Mouse (Mus musculus): ENCODE results near the gene Tmtc2.

Gene Tmtc2

GRCm38 (mm10) chr10:105292961-105293360 is 281.3 kb downstream of the Tmtc2 start:
- no peak for DNase-seq (ENCODE audit: low spot score in 2 of 2)

- DNase-seq (ENCODE audit: low spot score in 2 of 2) = no peak
Measured at GRCm38 (mm10) chr10:105288472-105288871, 285.8 kb downstream of the Tmtc2 start.

DNA sequence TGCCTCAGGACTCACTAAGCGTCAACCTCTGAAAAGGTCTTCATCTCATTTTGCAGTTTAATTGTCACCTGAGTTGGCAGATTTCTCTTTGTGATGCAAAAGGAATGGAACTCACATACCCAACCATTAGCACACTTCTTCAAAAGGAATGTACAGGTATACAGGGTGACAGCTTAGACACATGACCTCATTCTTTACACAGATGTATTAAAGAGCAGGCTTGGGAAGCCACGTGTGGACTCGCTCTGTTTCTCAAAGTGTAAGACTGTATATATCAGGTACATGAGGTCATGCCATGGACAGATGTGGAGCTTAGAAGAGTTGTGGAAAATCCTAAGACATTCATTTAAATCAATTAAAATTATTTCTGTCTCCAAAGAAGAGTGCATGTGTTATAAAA is 286.7 kb downstream of the Tmtc2 start:
- DNase-seq (ENCODE audit: low spot score in 2 of 2) = no peak

DNA sequence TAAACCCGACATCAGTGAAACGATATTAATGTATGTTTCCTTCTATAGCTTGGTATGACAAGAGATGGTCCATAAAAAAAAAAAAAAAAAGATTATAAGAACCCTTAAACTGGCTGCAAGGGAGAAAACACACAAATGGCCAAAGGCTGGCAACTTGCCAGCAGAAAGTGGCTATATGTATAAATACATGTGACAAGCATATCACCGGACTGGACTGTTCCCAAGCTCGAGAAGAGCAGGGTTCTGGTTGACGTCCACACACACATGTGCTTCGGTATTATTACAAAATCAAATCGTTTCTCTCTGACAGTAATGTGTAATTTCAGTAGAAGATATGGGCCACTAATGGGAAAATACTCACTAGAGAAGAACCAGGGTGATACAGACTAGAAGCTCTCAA is 287.2 kb downstream of the Tmtc2 start:
- no peak for DNase-seq (ENCODE audit: low spot score in 2 of 2)

DNA sequence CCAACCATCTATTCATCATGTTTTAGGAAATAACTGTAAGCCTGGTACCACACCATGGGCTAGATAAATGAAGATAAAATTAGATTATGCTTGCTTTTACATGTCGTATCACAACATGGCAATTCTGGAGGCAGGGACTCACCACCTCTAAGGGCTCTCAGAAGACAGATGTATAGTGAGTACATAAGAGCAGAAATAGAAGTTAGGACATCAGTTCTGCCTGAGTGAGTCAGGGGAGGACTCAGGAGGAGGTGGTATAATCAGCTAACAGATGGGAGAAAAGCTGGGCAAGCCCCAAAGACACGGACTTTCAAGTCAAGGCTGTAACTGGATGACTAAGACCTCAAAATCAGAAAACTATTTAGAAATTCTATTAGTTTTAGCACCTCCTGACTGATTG is 288.0 kb downstream of the Tmtc2 start:
- no peak for DNase-seq (ENCODE audit: low spot score in 2 of 2)

DNA sequence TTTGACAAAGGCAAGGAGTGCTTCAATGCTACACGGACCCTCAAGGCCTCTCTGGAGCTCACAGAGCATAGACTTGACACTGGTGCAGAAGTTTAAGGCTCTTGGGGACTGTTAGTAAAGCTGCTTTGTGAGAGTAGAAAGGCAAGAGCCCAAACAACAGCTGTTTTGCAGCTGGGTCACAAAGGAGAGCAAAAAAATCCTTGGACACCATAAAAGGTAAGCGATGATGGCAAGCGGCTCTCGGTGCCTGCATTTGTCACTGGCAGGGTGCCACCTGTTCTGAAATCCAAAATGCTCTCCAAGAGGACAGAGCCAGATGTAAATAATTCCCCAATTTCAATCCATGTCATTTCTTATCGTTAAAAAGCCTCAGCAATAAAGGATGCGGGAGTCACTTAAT is 290.1 kb downstream of the Tmtc2 start:
- DNase-seq (ENCODE audit: low spot score in 2 of 2) = peak; percentile 6 to 16

GRCm38 (mm10) chr10:105280933-105281332 is 293.3 kb downstream of the Tmtc2 start:
- DNase-seq (ENCODE audit: low spot score in 2 of 2) = no peak

DNA sequence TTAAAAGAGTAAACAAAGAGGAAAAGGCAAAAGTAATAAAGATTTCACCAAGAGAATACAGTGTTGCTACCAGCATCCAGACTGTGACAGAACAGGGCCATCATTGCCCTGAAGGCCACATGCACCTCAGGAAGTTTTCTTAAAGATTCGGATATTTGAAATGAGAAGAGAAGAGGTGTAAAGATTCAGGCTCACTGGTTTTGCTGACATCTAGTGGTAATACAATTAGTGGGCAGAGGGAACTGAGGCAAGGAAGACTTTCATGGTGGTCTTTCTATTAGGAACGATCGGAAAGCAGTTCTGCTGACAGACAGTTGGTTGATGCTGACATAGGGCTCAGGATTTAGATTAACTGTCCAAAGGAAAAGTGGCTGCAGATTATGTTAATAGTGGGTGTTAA is 314.2 kb downstream of the Tmtc2 start:
- DNase-seq (ENCODE audit: low spot score in 2 of 2) = no peak

DNA sequence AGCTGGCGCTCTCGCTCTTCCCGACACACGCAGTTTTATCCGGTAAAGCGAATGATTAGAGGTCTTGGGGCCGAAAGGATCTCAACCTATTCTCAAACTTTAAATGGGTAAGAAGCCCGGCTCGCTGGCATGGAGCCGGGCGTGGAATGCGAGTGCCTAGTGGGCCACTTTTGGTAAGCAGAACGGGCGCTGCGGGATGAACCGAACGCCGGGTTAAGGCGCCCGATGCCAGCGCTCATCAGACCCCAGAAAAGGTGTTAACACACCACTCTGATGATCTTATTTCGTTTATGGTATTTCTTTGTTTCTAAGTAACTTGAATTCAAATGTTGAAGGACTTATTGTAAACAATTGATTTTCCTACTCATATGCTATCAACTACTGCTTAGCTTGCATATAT is 336.0 kb downstream of the Tmtc2 start:
- peak; percentile 33 to 51 for DNase-seq (ENCODE audit: low spot score in 2 of 2)

GRCm38 (mm10) chr10:105232864-105233263 is 341.4 kb downstream of the Tmtc2 start:
- no peak for DNase-seq (ENCODE audit: low spot score in 2 of 2)

GRCm38 (mm10) chr10:105230416-105230815 is 343.8 kb downstream of the Tmtc2 start:
- DNase-seq (ENCODE audit: low spot score in 2 of 2) = no peak

- no peak for DNase-seq (ENCODE audit: low spot score in 2 of 2)
Measured at GRCm38 (mm10) chr10:105228623-105229022, 345.6 kb downstream of the Tmtc2 start.

DNA sequence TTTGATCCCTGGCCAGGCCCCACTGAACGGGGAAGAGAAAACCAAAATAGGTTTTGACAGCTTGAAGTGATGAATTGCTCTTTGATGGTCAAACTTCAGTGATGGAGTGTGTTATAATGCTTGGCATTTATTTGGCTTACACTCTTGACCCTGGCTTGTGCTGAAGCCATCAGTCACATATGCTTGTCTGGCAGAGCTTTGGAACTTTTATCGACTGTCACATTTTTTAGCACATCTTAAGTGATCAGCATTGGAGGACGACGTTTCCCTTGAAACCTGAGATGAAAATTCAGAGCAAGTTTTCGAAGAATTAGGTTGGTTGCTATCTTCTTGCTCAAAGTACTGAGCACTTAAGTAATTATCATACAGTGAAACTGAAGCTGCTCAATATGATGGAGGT is 346.6 kb downstream of the Tmtc2 start:
- DNase-seq (ENCODE audit: low spot score in 2 of 2) = no peak

DNA sequence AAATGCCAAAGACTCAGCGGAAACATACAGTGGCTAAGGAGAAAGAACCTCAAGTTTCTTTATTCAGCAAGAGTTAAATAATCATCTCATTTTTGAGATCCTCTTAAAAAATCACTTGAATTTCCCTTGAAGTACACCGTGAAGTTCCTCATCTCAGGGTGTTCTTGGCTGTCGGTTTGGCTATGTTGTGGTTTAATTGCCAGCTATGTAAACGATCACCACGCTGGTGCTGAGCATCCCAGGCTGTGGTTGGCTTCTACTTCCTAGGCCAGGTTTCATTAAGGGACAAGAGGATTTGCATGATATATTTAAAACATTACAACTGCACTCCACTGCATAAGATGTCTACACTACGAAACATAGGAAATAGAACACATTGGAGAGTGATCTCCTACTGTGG is 348.5 kb downstream of the Tmtc2 start:
- no peak for DNase-seq (ENCODE audit: low spot score in 2 of 2)

DNA sequence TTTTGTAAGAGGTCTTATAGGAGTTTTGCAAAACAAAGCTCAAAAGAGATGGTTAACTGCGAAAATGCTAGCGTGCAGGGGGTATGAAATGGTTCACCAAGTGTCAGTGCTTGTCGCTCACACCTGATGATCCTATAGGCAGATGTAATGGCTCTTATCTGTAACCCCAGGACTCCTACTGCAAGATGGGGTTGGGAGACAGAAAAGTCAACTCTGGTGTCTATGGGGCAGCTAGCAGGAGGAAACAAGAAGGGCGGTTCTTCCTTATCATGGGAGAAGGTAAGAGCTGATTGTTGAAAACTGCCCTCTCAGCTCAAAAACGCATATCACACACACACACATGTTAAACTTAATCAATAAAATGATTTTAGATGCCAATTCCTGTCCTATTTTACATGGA is 351.3 kb downstream of the Tmtc2 start:
- no peak for DNase-seq (ENCODE audit: low spot score in 2 of 2)

- no peak for DNase-seq (ENCODE audit: low spot score in 2 of 2)
Measured at GRCm38 (mm10) chr10:105201491-105201890, 372.8 kb downstream of the Tmtc2 start.

- no peak for DNase-seq (ENCODE audit: low spot score in 2 of 2)
Measured at GRCm38 (mm10) chr10:105200678-105201077, 373.6 kb downstream of the Tmtc2 start.

GRCm38 (mm10) chr10:105200092-105200491 is 374.2 kb downstream of the Tmtc2 start:
- DNase-seq (ENCODE audit: low spot score in 2 of 2) = no peak

DNA sequence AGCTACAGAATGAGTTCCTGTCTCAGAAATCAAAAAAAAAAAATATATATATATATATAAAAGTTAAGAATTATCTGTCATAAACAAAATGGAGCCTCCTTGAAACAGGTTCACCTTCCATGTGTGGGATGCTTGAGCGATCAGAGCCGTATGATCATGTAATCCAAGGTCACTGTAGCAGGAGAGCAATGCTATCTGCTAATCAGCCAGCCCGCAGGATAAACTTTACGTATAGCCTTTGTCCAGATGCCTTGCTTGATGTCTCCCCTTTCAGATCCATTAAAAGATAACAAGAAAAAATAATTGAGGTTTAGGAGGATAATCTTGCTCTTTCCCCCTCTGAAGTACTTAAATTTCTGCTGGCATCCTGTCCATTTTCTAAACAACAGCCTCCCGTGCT is 374.7 kb downstream of the Tmtc2 start:
- DNase-seq (ENCODE audit: low spot score in 2 of 2) = no peak

DNA sequence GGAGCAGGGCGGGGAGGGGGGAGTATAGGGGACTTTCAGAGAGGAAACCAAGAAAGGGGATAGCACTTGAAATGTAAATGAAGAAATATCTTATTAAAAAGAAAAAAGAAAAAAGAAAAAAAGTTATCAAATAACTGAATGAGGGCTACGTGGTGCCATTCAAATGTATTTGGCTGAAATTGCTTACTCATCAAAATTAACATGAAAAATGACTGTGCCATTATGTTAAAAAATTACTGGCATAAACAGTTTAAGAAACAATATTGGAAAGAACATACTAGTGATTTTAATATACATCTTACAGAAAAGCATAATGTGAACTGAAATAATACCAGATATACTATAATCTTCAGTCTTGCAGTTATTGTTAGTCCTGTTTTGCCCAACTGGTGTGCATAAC is 378.9 kb downstream of the Tmtc2 start:
- DNase-seq (ENCODE audit: low spot score in 2 of 2) = no peak

- no peak for DNase-seq (ENCODE audit: low spot score in 2 of 2)
Measured at GRCm38 (mm10) chr10:105193756-105194460, 380.3 kb downstream of the Tmtc2 start.

DNA sequence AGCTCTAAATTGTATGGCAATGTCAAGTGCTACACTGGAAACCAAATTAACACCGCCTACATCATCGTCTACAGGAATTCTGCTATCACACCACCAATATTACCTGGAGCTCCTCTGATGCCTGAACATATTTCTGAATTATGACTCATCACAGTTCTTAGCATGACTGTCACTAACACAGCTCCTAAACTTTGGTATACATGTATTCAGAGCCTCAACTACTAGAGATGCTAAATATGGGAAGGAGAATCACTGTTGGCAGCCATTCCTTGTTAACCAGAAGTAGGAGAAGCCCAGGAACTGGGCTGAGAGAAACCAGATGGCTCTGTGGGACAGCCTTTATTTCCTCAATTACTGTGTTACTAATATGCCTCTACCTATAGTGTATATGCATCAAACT is 382.2 kb downstream of the Tmtc2 start:
- no peak for DNase-seq (ENCODE audit: low spot score in 2 of 2)

DNA sequence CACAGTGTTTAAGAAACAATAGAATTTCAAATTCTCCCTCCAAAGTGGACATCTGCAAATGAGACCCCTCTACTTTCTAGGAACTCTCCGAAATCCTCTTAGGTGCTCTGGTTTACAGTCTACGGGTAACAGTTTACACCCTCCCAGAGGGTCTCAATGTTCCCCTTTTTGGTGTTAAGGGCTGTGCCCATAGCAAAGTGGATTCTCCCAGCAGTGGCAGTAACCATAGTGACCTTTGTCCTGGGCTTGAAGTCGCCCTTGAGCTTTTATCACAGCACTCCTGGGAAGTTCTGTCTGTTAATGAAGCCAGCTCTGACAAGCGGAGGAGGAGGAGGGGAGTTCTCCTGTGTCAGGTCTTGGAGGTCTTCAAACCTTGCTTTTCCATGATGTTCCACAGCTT is 384.5 kb downstream of the Tmtc2 start:
- DNase-seq (ENCODE audit: low spot score in 2 of 2) = no peak

- DNase-seq (ENCODE audit: low spot score in 2 of 2) = no peak
Measured at GRCm38 (mm10) chr10:105186636-105187035, 387.6 kb downstream of the Tmtc2 start.
